Mouse (Mus musculus) ovary, postnatal 14 days (tissue): ENCODE results near the gene Adamtsl5.

Experiments used
- DNase-seq: peaks from one replicate; pipeline ENCODE4 v3.0.0; 2022; ENCODE audit warnings: low spot score

Gene Adamtsl5

GRCm38 (mm10) chr10:80317011-80317410 is 31.2 kb downstream of the Adamtsl5 start:
- DNase-seq: no peak

GRCm38 (mm10) chr10:80316359-80316781 is 31.8 kb downstream of the Adamtsl5 start:
- no peak for DNase-seq

DNA sequence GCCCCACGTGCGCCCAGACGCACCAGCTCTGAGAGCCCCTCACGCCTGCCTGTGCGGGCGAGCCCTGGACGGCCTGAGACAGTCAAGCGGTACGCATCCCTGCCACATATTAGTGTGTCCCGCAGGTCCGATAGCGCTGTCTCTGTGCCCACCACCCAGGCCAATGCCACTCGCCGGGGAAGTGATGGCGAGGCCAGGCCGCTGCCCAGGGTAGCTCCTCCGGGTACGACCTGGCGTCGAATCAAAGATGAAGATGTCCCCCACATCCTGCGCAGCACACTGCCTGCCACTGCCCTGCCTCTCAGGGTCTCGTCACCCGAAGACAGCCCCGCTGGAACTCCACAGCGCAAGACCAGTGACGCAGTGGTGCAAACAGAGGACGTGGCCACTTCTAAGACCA is 32.9 kb downstream of the Adamtsl5 start:
- no peak for DNase-seq

DNA sequence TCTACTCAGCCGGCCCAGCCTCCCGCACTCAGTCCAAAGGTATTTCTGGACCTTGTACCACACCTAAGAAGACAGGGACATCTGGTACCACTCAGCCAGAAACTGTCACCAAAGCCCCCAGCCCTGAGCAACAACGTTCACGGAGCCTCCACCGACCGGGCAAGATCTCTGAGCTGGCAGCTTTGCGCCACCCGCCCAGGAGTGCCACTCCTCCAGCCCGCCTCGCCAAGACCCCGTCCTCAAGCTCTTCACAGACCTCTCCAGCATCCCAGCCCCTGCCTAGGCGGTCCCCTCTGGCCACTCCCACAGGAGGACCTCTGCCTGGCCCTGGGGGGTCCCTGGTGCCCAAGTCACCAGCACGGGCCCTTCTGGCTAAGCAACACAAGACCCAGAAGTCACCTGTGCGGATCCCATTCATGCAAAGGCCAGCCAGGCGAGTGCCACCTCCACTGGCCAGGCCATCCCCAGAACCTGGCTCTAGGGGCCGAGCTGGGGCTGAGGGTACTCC is 33.7 kb downstream of the Adamtsl5 start:
- no peak for DNase-seq

GRCm38 (mm10) chr10:80313627-80314201 is 34.5 kb downstream of the Adamtsl5 start:
- DNase-seq: no peak

- no peak for DNase-seq
Measured at GRCm38 (mm10) chr10:80312586-80313504, 35.4 kb downstream of the Adamtsl5 start.

- no peak for DNase-seq
Measured at GRCm38 (mm10) chr10:80311560-80311959, 36.7 kb downstream of the Adamtsl5 start.

GRCm38 (mm10) chr10:80304862-80305261 is 43.4 kb downstream of the Adamtsl5 start:
- DNase-seq: no peak

DNA sequence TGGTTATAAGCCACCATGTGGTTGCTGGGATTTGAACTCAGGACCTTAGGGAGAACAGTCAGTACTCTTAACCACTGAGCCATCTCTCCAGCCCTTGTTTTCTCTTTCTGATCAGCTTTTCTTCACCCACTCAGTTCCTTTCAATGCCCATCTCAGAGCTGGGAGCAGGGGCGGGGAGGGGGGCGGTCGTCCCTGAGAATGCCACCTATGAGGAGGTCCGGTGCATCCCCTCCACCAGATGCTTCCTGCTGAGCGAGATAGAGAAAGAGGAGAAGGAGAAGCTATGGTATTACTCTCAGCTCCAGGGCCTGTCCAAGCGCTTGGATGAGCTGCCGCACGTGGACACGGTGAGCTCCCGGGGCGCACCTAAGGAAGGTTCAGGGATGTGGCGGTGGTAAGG is 43.8 kb downstream of the Adamtsl5 start:
- no peak for DNase-seq

- peak; percentile 57 for DNase-seq
Measured at GRCm38 (mm10) chr10:80302471-80302881, 45.7 kb downstream of the Adamtsl5 start.

DNA sequence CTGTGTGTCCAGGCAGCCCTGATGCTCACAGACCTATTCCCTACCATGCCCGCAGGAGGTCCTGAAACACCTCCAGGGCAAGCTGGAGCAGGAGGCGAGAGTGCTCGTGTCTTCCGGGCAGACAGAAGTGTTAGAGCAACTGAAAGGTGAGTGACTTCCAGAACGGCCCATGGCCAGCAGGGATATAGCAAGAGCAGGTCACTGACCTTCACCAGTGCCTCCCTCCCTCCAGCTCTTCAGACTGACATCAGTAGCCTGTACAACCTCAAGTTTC is 46.2 kb downstream of the Adamtsl5 start:
- no peak for DNase-seq

- no peak for DNase-seq
Measured at GRCm38 (mm10) chr10:80301256-80302081, 46.7 kb downstream of the Adamtsl5 start.

DNA sequence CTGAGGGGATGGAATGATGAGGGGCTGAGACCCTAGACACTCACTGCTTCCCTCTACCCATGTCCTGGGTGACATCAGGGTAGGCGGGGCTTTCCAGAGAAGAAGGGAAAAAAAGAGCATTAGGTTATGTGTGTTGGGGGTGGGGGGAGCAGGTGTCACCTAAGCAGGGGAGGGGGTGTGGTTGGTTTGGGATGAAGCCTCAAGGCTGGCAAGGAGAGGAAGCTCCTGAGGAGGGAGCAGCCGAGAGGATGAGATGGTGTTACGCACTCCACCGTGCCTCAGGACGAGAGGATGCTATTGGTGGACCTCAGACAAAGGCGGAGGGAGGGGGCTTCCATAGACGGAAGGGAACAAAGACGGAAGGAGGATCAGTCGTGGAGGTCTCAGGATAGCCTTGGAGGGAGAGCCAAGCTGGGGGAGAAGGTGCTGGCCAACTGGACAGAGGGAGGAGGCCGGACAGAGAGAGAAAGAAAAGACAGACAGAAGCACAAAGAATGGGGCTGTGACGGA is 47.5 kb downstream of the Adamtsl5 start:
- DNase-seq: no peak

DNA sequence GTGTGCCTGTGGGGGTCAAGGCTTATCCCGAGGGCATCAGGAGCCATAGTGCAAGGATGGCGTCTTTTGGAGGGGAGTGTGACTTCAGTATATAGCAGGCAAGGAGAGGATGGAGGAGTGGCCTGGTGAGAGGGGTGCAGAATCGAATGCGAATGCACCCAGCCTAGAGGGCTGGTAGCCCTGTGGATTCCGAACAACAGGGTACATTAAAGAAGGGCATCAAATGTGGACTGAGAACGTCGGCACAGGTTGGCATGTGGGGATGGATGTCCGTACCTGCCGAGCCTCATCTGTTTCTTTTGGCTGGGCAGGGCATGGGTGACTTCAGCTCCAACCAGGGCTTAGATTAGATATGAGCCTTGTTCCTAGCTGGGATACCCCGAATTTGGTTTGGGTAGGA is 48.4 kb downstream of the Adamtsl5 start:
- no peak for DNase-seq

DNA sequence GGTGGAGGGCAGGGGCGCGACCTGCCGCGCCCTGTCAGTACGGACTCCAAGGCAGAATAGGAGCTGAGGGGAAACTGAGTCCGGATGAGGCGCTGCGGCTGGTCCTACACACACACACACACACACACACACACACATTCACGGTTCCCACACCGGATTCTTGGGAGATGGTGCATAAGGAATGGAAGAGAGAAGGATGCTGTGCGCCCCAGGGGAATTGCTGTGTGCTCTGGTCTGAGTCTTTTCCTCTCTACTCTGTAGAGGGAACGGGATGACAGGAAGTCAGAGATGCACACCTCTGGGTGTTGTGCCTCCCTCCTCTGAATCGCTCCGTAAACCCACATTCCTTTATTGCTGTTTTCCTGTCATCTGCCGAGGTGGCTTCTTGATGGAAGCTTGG is 48.9 kb downstream of the Adamtsl5 start:
- DNase-seq: no peak

DNA sequence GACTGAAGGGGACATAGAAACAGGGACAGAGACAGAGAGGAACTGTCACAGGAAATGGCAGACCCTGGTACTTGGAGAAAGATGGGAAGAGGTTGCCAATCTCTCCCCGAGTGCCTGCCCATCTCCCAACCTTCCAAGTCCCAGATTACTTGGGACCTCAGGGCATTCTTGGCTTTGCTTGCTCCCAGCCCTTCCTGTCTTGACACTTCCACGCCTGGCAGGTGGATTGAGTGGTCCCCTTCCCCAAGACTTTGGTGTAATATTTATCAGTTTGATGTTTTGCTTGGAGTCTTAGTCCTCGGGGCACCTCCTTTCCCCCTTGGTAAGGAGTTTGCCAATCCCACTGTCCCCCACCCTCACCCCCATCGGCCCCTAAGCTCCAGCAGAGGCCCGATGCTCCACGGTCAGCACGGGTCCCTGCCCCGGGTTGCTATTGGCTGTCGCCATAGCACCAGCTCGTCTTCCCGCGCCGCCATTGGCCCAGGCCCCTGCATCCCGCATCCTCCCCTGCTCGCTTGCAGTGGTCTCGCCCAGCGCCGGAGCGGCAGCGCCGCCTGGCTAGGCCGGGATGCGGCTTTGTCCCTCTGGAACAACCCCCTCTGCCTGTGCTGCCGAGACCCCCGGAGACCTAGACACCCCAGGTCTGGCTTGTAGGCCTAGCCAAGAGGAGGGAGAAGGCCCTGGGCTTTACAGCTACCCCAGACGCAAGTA is 49.5 kb downstream of the Adamtsl5 start:
- DNase-seq: no peak

GRCm38 (mm10) chr10:80297526-80298133 is 50.6 kb downstream of the Adamtsl5 start:
- no peak for DNase-seq

- no peak for DNase-seq
Measured at GRCm38 (mm10) chr10:80296824-80297223, 51.4 kb downstream of the Adamtsl5 start.

DNA sequence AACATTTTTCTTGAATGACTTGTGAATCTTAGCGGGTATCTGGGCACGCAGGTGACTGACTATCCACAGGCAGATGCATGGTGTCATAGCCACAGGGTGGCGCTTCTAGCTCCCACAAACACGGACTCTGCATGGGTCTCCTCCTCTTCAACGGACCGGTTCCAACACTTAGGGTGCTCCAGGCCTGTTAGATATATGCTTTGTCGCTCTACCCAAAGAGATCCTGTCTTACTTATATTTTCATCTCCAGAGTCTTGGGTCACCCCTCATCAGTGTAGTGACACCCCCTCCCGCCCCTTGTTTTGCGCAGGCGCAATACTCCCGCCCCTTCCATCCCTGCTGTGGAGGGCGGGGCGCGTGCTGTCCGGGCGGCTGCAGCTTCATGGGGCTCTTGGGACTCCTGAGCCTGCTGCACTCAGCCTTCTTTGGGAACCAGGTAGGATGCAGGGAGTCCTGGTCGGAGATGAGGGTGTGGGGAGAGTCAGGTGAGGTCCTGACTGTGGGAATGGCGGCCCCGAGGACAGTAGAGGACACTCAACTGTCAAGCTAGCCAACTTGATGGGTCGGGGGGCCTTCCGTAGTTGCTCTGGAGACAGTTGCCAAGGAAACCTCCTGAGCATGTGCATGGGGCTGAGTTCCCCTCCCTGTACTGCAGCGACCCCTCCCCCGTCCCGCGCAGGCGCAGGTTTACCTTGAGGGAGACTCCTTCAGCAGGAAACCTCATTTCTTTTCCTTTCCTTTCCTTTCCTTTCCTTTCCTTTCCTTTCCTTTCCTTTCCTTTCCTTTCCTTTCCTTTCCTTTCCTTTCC is 52.4 kb downstream of the Adamtsl5 start, which contains the start of gene Apc2:
Gene Apc2 (plus strand): TSS at position 360 of the 808 bp plus-strand sequence.
- peak; percentile 50 for DNase-seq

DNA sequence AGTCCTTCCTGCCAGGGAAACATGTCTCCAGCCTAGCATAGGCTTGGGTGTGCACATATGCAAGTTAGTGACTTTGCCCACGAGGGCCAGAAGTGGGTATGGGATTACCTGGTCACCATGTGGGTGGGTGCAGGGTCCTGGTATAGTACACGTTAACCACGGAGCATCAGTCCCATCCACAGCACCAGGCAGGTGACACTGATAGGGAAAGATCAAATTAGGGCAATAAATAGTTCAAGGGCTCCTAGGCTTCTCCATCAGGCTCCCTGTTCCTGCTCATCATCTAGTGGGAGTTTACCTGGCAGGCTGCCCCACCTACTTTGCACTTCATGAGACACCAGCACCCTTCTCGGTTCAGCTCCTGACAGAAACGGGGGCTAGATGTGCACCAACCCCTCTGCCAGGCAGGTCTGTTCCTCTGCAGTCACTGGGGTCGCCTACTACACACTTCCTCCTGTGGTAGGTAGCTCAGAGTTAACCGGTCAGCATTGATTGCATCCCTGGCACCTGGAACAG is 53.4 kb downstream of the Adamtsl5 start:
- DNase-seq: no peak
